Mouse (Mus musculus): ENCODE measurements at regions not wholly inside any gene's neighbourhood (a gene's known extent, or its start where the extent isn't known, plus 50 kb on each side); places are given as distances from the start of the nearest gene placed in this dataset.

DNA sequence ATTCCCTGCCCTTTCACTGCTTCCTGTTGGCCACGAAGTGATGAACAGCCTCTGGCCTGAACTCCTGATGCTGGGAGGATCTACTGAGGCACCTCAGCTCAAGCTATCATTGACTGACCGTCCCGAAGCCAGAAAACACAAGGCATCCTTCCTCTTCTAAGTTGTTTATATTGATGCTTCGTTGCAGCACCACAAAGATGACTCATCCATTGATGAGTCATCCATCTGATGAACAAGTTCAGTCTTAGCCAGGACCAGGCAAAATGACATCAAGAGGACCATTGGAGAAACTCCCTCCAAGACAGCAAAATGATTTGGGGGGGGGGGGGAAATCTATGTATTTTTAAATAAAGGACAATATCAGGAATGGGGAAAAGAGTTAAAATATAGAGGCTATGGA lies 144.5 kb downstream of the Rab28 start:
- no peaks in the 10 kb centered on the region for H3K4me1 ChIP-seq (replicated peaks)
- no peak overlapping the region for H3K27ac ChIP-seq (replicated peaks)
- WGBS = 84% methylated on average over 4 of the region's 4 CpGs
- no peak overlapping the region for H3K4me2 ChIP-seq
- no peak overlapping the region for H3K4me3 ChIP-seq
- no peaks in the 10 kb centered on the region for H3K27me3 ChIP-seq
- H3K36me3 ChIP-seq = no peaks in the 10 kb centered on the region
- no peak for ATAC-seq (ENCODE audit: low FRiP score, low read depth)
- no peak overlapping the region for H3K9ac ChIP-seq
- no peaks in the 10 kb centered on the region for H3K9me3 ChIP-seq

- Histone ChIP-seq H3K9ac (no peak overlapping the region), H3K9me3 (no peaks in the 10 kb centered on the region), H3K4me3 (no peak overlapping the region), H3K36me3 (no peaks in the 10 kb centered on the region), H3K4me1 (replicated peaks) (no peaks in the 10 kb centered on the region), H3K4me2 (no peak overlapping the region), H3K27me3 (no peaks in the 10 kb centered on the region), H3K27ac (replicated peaks) (no peak overlapping the region)
- no peak for ATAC-seq (ENCODE audit: low FRiP score, low read depth)
- 85% methylated on average over 1 of the region's 1 CpGs for whole genome bisulfite sequencing
Measured at GRCm38 (mm10) chr5:41562299-41562698, 145.7 kb downstream of the Rab28 start.

DNA sequence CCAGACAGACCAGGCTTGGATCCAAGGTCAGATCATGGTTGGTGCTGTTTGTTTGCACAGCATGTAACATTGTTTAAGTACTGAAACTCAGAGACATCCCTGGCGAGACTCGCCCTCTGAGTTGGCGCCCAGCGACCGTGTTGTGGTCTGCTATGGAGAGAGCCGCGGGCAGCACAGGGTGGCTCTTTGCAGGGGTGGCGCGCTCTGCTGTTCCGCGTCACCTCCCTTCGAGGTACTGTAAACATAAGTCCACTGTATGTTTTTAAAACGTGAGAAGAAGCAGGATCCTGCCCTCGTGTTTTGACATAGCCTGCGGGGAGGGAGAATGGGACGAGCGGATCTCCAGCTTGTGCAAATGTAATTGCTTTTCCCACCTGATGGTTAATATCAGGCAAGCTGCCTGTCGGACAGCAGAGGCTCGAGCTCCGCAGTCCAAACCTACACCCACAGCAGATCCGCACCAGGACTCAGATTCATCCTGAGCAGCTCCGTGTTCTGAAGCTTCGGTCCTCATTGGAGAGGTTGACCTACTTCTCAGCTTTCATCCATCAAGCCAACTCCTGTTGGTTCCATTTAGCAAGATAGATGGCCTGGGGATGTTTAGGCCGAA lies 151.2 kb downstream of the Rab28 start:
- H3K4me2 ChIP-seq = peak overlapping the region; percentile 47
- H3K4me3 ChIP-seq = peak overlapping the region; percentile 21
- H3K4me1 ChIP-seq (replicated peaks) = no peaks in the 10 kb centered on the region
- no peaks in the 10 kb centered on the region for H3K9me3 ChIP-seq
- no peaks in the 10 kb centered on the region for H3K27me3 ChIP-seq
- WGBS = 49% methylated on average over 24 of the region's 24 CpGs
- ATAC-seq (ENCODE audit: low FRiP score, low read depth) = peak; percentile 54; the same call in 1 of the 2 replicates
- no peaks in the 10 kb centered on the region for H3K36me3 ChIP-seq
- H3K27ac ChIP-seq (replicated peaks) = no peak overlapping the region
- no peak overlapping the region for H3K9ac ChIP-seq

GRCm38 (mm10) chr5:41554312-41554711 lies 153.6 kb downstream of the Rab28 start:
- no peaks in the 10 kb centered on the region for H3K4me1 ChIP-seq (replicated peaks)
- no peak overlapping the region for H3K9ac ChIP-seq
- H3K36me3 ChIP-seq = no peaks in the 10 kb centered on the region
- WGBS = 86% methylated on average over 3 of the region's 3 CpGs
- no peak for ATAC-seq (ENCODE audit: low FRiP score, low read depth)
- no peaks in the 10 kb centered on the region for H3K27me3 ChIP-seq
- H3K4me3 ChIP-seq = no peak overlapping the region
- H3K4me2 ChIP-seq = no peak overlapping the region
- H3K27ac ChIP-seq (replicated peaks) = no peak overlapping the region
- H3K9me3 ChIP-seq = no peaks in the 10 kb centered on the region

- Histone ChIP-seq H3K9ac (no peak overlapping the region), H3K4me1 (replicated peaks) (no peaks in the 10 kb centered on the region), H3K27ac (replicated peaks) (no peak overlapping the region), H3K4me3 (no peak overlapping the region), H3K4me2 (no peak overlapping the region), H3K27me3 (no peaks in the 10 kb centered on the region), H3K9me3 (no peaks in the 10 kb centered on the region), H3K36me3 (no peaks in the 10 kb centered on the region)
- ATAC-seq (ENCODE audit: low FRiP score, low read depth) = no peak
- 86% methylated on average over 2 of the region's 2 CpGs for whole genome bisulfite sequencing
Measured at GRCm38 (mm10) chr5:41550063-41550462, 157.9 kb downstream of the Rab28 start.

DNA sequence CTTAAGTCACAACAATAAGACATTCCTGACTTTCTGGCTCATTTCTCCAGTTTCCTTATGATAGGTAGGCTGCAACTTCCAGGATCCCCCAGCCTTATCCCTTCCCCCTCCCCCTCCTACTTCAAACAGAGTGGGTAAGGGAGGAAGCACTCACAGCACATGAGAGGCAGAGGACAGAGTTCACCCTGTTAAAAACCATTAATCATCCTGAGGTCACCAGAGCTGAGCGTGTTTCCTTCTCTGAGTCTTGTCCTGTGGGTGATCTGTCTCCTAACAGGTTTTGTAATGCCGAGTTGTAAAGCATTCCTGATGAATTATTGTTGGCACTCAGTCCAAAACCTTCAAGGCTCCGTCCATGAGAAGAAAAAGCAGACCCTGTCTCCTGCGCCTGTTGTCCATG lies 161.0 kb downstream of the Rab28 start:
- Histone ChIP-seq H3K27me3 (no peaks in the 10 kb centered on the region), H3K36me3 (no peaks in the 10 kb centered on the region), H3K27ac (replicated peaks) (no peak overlapping the region), H3K9me3 (no peaks in the 10 kb centered on the region), H3K4me1 (replicated peaks) (no peaks in the 10 kb centered on the region), H3K9ac (no peak overlapping the region), H3K4me3 (no peak overlapping the region), H3K4me2 (no peak overlapping the region)
- 71% methylated on average over 4 of the region's 4 CpGs for WGBS
- no peak for ATAC-seq (ENCODE audit: low FRiP score, low read depth)

GRCm38 (mm10) chr5:41540789-41541188 lies 167.2 kb downstream of the Rab28 start:
- Histone ChIP-seq H3K9ac (no peak overlapping the region), H3K27ac (replicated peaks) (no peak overlapping the region), H3K27me3 (no peaks in the 10 kb centered on the region), H3K9me3 (no peaks in the 10 kb centered on the region), H3K4me1 (replicated peaks) (no peaks in the 10 kb centered on the region), H3K4me3 (no peak overlapping the region), H3K4me2 (no peak overlapping the region), H3K36me3 (no peaks in the 10 kb centered on the region)
- WGBS = 15% methylated on average over 1 of the region's 1 CpGs
- ATAC-seq (ENCODE audit: low FRiP score, low read depth) = no peak

DNA sequence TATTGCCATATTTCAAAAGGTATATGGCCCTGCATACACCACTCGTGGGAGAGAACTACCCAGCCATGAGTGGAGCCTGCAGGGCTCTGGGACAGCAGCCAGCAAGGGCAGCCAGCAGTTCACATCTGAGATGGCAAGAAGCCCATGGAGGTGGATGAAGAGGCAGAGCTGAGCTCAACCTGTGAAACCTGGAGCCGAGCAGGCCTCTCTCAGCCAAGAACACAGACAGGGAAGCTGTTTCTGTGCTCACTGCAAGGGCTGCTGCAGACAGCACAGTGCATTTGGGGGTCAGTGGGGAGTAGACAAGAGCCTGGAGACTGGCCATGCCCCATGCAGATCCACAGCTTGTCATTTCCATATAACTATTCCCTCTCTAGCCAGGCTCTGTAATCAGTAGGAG lies 173.4 kb downstream of the Rab28 start:
- Histone ChIP-seq H3K27me3 (no peaks in the 10 kb centered on the region), H3K4me3 (no peak overlapping the region), H3K9ac (no peak overlapping the region), H3K4me2 (no peak overlapping the region), H3K27ac (replicated peaks) (no peak overlapping the region), H3K36me3 (no peaks in the 10 kb centered on the region), H3K4me1 (replicated peaks) (no peaks in the 10 kb centered on the region), H3K9me3 (no peaks in the 10 kb centered on the region)
- WGBS = 66% methylated on average over 2 of the region's 2 CpGs
- ATAC-seq (ENCODE audit: low FRiP score, low read depth) = peak; percentile 86

Data from hindbrain, embryonic 15.5 days (tissue).